Mouse (Mus musculus) G1E (cell line): ENCODE measurements around the gene Prkrip1. TPM values are rescaled to one million over a fixed set of nuclear protein-coding genes. Genes with fewer than 3 reads are reported as not detected.
"Not testable (repeated sequence)": the region's sequence is repeated elsewhere in the genome, so short reads cannot be mapped to it uniquely, and the experiment has no call there.

ENCODE experiments used
- ATAC-seq: 2 replicates; pipeline ENCODE4 v1.8.0; 2016; ENCODE audit warnings: mild to moderate bottlenecking; ENCODE audit not compliant: insufficient number of reproducible peaks, poor library complexity, low FRiP score, severe bottlenecking; ENCODE audit errors: extremely low read depth
- DNase-seq: peaks from one replicate; pipeline ENCODE4 v3.0.0; 2012; ENCODE audit warnings: low spot score
- H3K27me3 ChIP-seq: 2 replicates; pipeline ENCODE4 v1.6.1; 2012; ENCODE audit warnings: mild to moderate bottlenecking, low read length, inconsistent platforms; ENCODE audit not compliant: insufficient read depth
- H3K36me3 ChIP-seq: replicated peaks from 2 replicates; pipeline ENCODE3; 2012; ENCODE audit warnings: mild to moderate bottlenecking, inconsistent platforms
- H3K4me1 ChIP-seq: 2 replicates; pipeline ENCODE4 v1.6.1; 2012; ENCODE audit warnings: low read depth, low read length, inconsistent platforms, mixed read lengths; ENCODE audit not compliant: insufficient read depth
- H3K4me3 ChIP-seq: 2 replicates; pipeline ENCODE4 v1.5.1; 2012; ENCODE audit warnings: low read depth, mild to moderate bottlenecking, inconsistent platforms, low read length, moderate library complexity, mixed read lengths
- H3K9me3 ChIP-seq: replicated peaks from 2 replicates; pipeline ENCODE4 v1.6.1; 2012; ENCODE audit warnings: inconsistent platforms
- CTCF ChIP-seq: IDR thresholded peaks from 2 replicates; pipeline ENCODE4 v1.5.1; 2012; ENCODE audit warnings: low read depth, low read length, inconsistent platforms, mixed read lengths
- GATA1 ChIP-seq: IDR thresholded peaks from 2 replicates; pipeline ENCODE4 v1.6.1; 2012; ENCODE audit warnings: borderline replicate concordance, low read length, inconsistent platforms, mixed read lengths
- GATA2 ChIP-seq: IDR thresholded peaks from 2 replicates; pipeline ENCODE4 v1.6.1; 2012; ENCODE audit warnings: low read depth, low read length, inconsistent platforms, borderline replicate concordance
- POLR2AphosphoS5 ChIP-seq: IDR thresholded peaks from 2 replicates; pipeline ENCODE4 v1.6.1; 2012; ENCODE audit warnings: low read depth, low read length, inconsistent platforms; ENCODE audit not compliant: insufficient replicate concordance
- TAL1 ChIP-seq: conservative IDR thresholded peaks from 2 replicates; pipeline ENCODE4 v1.6.1; 2012; ENCODE audit warnings: low read depth, low read length, inconsistent platforms, mixed read lengths
- polyA plus RNA-seq: library from polyadenylated mRNA; stranded (reverse); fragments of >175 nt; gene quantifications from 2 replicates; pipeline ENCODE4 v1.2.3, GENCODE M21; 2012
- total RNA-seq, 2 experiments: library from RNA; stranded (forward) in 1 of 2; stranded (reverse) in 1 of 2; fragments of 200-1000 nt in 1 of 2; fragments of >200 nt in 1 of 2; fragmentation: Nextera tagmentation in 1 of 2; gene quantifications; 2 replicates each; pipeline ENCODE4 v1.2.3; 2014 to 2017

Prkrip1 gene
- total and polyA plus RNA-seq, 3 experiments: 12.8 to 55.5 (median 52.3) TPM

GRCm38 (mm10) chr5:136165246-136165645, 33.5 kb downstream of the Prkrip1 start:
- DNase-seq (no peak), ATAC-seq (no peak)
- Histone ChIP-seq H3K36me3 (peaks cover 88% of the 10 kb centered on the region), H3K4me1 (peaks cover 42% of the 10 kb centered on the region), H3K4me3 (no peak overlapping the region), H3K27me3 (no peaks in the 10 kb centered on the region), H3K9me3 (peaks cover 7% of the 10 kb centered on the region)
- no peak for TF ChIP-seq POLR2AphosphoS5
- no peak for TF ChIP-seq TAL1
- no peak for TF ChIP-seq GATA1
- no peak for TF ChIP-seq CTCF
- TF ChIP-seq GATA2: no peak

- Histone ChIP-seq H3K4me1 (peaks cover 34% of the 10 kb centered on the region), H3K4me3 (no peak overlapping the region), H3K9me3 (peaks cover 7% of the 10 kb centered on the region), H3K36me3 (peaks cover 89% of the 10 kb centered on the region), H3K27me3 (no peaks in the 10 kb centered on the region)
- ATAC-seq (no peak), DNase-seq (no peak)
- no peak for TF ChIP-seq POLR2AphosphoS5
- no peak for TF ChIP-seq GATA1
- TF ChIP-seq TAL1: no peak
Observed at GRCm38 (mm10) chr5:136163807-136164474, 34.8 kb downstream of the Prkrip1 start.

GRCm38 (mm10) chr5:136160084-136160483, 38.7 kb downstream of the Prkrip1 start:
- peaks cover 56% of the 10 kb centered on the region for H3K36me3 ChIP-seq
- not testable (repeated sequence) for H3K27me3 ChIP-seq, H3K4me1 ChIP-seq, H3K9me3 ChIP-seq, DNase-seq, ATAC-seq, H3K4me3 ChIP-seq

- DNase-seq: no peak
- no peak overlapping the region for H3K4me3 ChIP-seq
- H3K4me1 ChIP-seq: peaks cover 29% of the 10 kb centered on the region
- ATAC-seq: no peak
- TF ChIP-seq GATA2 (no peak), POLR2AphosphoS5 (no peak), GATA1 (no peak), CTCF (no peak), TAL1 (no peak)
- H3K9me3 ChIP-seq: 0 out of 2 replicates have a peak, but pooled peaks cover 8% of the 10 kb centered on the region
- H3K27me3 ChIP-seq: no peaks in the 10 kb centered on the region
- H3K36me3 ChIP-seq: peaks cover 49% of the 10 kb centered on the region
Observed at GRCm38 (mm10) chr5:136155399-136155798, 43.4 kb downstream of the Prkrip1 start.

- Histone ChIP-seq H3K27me3 (no peaks in the 10 kb centered on the region), H3K9me3 (0 out of 2 replicates have a peak, but pooled peaks cover 8% of the 10 kb centered on the region), H3K4me3 (no peak overlapping the region), H3K36me3 (peaks cover 49% of the 10 kb centered on the region), H3K4me1 (peaks cover 53% of the 10 kb centered on the region)
- DNase-seq: no peak
- no peak for ATAC-seq
- TF ChIP-seq GATA1 (no peak), TAL1 (no peak), CTCF (no peak), POLR2AphosphoS5 (no peak), GATA2 (no peak)
Observed at GRCm38 (mm10) chr5:136152365-136152764, 46.4 kb downstream of the Prkrip1 start.

- peaks cover 81% of the 10 kb centered on the region for H3K4me1 ChIP-seq
- H3K36me3 ChIP-seq: peaks cover 38% of the 10 kb centered on the region
- DNase-seq, H3K4me3 ChIP-seq, H3K9me3 ChIP-seq, H3K27me3 ChIP-seq: not testable (repeated sequence)
- TF ChIP-seq TAL1: peak; percentile 65; the same call in 1 of the 2 replicates
- ATAC-seq: peak; percentile 97
Observed at GRCm38 (mm10) chr5:136149134-136149576, 49.6 kb downstream of the Prkrip1 start.

- TF ChIP-seq TAL1 (no peak), CTCF (no peak), GATA1 (no peak), GATA2 (no peak), POLR2AphosphoS5 (no peak)
- ATAC-seq (no peak), DNase-seq (no peak)
- 0 out of 2 replicates have a peak, but pooled peaks cover 7% of the 10 kb centered on the region for H3K9me3 ChIP-seq
- H3K36me3 ChIP-seq: peaks cover 27% of the 10 kb centered on the region
- peak overlapping the region; percentile 27; the same call in 1 of the 2 replicates for H3K4me3 ChIP-seq
- peaks cover 76% of the 10 kb centered on the region for H3K4me1 ChIP-seq
- H3K27me3 ChIP-seq: no peaks in the 10 kb centered on the region
Observed at GRCm38 (mm10) chr5:136147704-136148103, 51.1 kb downstream of the Prkrip1 start.
